ENCODE assay signal across 8 mouse cellular contexts in genomic region chr9:101076095-101076875, GRCm38 (mm10). TPM values are rescaled to one million over a fixed set of nuclear protein-coding genes. Genes with fewer than 3 reads are reported as not detected.
DNase-seq lines count a peak whose midpoint lies in the region; ATAC-seq lines count a peak whose summit lies in the region.

No protein-coding gene starts in this region.

- H3K27me3 ChIP-seq in embryonic facial prominence, embryonic 12.5 days: no peaks in the 10 kb centered on the region
- no peaks in the 10 kb centered on the region for H3K27me3 ChIP-seq in hindbrain, embryonic 15.5 days
- H3K27me3 ChIP-seq in lung, embryonic 15.5 days: no peaks in the 10 kb centered on the region
- no peaks in the 10 kb centered on the region for H3K27me3 ChIP-seq in stomach, embryonic 14.5 days (ENCODE audit: control insufficient read depth, insufficient read depth, low read length)

- peaks cover 20% of the 10 kb centered on the region for H3K4me1 ChIP-seq in embryonic facial prominence, embryonic 12.5 days
- H3K4me1 ChIP-seq in hindbrain, embryonic 15.5 days (replicated peaks): peaks cover 47% of the 10 kb centered on the region
- H3K4me1 ChIP-seq in lung, embryonic 15.5 days: peaks cover 33% of the 10 kb centered on the region
- H3K4me1 ChIP-seq in stomach, embryonic 14.5 days (ENCODE audit: control insufficient read depth, insufficient read depth, low read length): peaks cover 24% of the 10 kb centered on the region

- no peak for ATAC-seq in embryonic facial prominence, embryonic 12.5 days (ENCODE audit: insufficient number of reproducible peaks, insufficient read depth, low FRiP score, low TSS enrichment)
- ATAC-seq in hindbrain, embryonic 15.5 days (ENCODE audit: low FRiP score, low read depth): no peak
- no peak for ATAC-seq in lung, embryonic 15.5 days (ENCODE audit: borderline replicate concordance, extremely low read depth, low FRiP score, low TSS enrichment)
- ATAC-seq in stomach, embryonic 14.5 days (ENCODE audit: insufficient number of reproducible peaks, insufficient read depth, low FRiP score, low read depth): no peak
- no peak for ATAC-seq in megakaryocyte-erythroid progenitor cell, adult 5-6 weeks (replicated peaks; ENCODE audit: low FRiP score, low TSS enrichment, poor library complexity, severe bottlenecking)

- WGBS in embryonic facial prominence, embryonic 12.5 days: 1% methylated on average over 18 of the region's 18 CpGs
- WGBS in hindbrain, embryonic 15.5 days: under 1% methylated on average over 18 of the region's 18 CpGs
- WGBS in lung, embryonic 15.5 days: under 1% methylated on average over 18 of the region's 18 CpGs
- 1% methylated on average over 18 of the region's 18 CpGs for WGBS in stomach, embryonic 14.5 days

- H3K36me3 ChIP-seq in embryonic facial prominence, embryonic 12.5 days: no peaks in the 10 kb centered on the region
- H3K36me3 ChIP-seq in hindbrain, embryonic 15.5 days: no peaks in the 10 kb centered on the region
- no peaks in the 10 kb centered on the region for H3K36me3 ChIP-seq in lung, embryonic 15.5 days
- no peaks in the 10 kb centered on the region; the same call in 1 of the 2 replicates for H3K36me3 ChIP-seq in stomach, embryonic 14.5 days (ENCODE audit: control insufficient read depth, insufficient read depth, low read length)

- H3K9ac ChIP-seq in embryonic facial prominence, embryonic 12.5 days: peak overlapping the region; percentile 99
- H3K9ac ChIP-seq in hindbrain, embryonic 15.5 days: peak overlapping the region; percentile 91
- peak overlapping the region; percentile 98 for H3K9ac ChIP-seq in lung, embryonic 15.5 days
- peak overlapping the region; percentile 96 for H3K9ac ChIP-seq in stomach, embryonic 14.5 days (replicated peaks; ENCODE audit: low read depth, low read length)

- H3K4me2 ChIP-seq in embryonic facial prominence, embryonic 12.5 days (replicated peaks): peak overlapping the region; percentile 92
- peak overlapping the region; percentile 82 for H3K4me2 ChIP-seq in hindbrain, embryonic 15.5 days
- peak overlapping the region; percentile 65 for H3K4me2 ChIP-seq in lung, embryonic 15.5 days
- H3K4me2 ChIP-seq in stomach, embryonic 14.5 days (replicated peaks; ENCODE audit: low read depth, low read length): peak overlapping the region; percentile 88

- H3K27ac ChIP-seq in embryonic facial prominence, embryonic 12.5 days: no peak overlapping the region
- no peak overlapping the region for H3K27ac ChIP-seq in hindbrain, embryonic 15.5 days (replicated peaks)
- H3K27ac ChIP-seq in lung, embryonic 15.5 days: 0 out of 2 replicates have a peak overlapping the region, but pooled peaks have one; percentile 27
- peak overlapping the region; percentile 23; the same call in 1 of the 2 replicates for H3K27ac ChIP-seq in stomach, embryonic 14.5 days (ENCODE audit: low read length)

- no peaks in the 10 kb centered on the region for H3K9me3 ChIP-seq in embryonic facial prominence, embryonic 12.5 days
- H3K9me3 ChIP-seq in hindbrain, embryonic 15.5 days: no peaks in the 10 kb centered on the region
- no peaks in the 10 kb centered on the region for H3K9me3 ChIP-seq in lung, embryonic 15.5 days
- no peaks in the 10 kb centered on the region for H3K9me3 ChIP-seq in stomach, embryonic 14.5 days (ENCODE audit: control insufficient read depth, low read depth, low read length)

- DNase-seq in 3134 (ENCODE audit: extremely low read depth, insufficient read length, low spot score) (peak; percentile 56), ES-CJ7 (ENCODE audit: low read depth, low spot score) (peak; percentile 21)
- DNase-seq in layer of hippocampus, postnatal 10 days (ENCODE audit: low spot score in 2 of 2): no peak

- H3K4me3 ChIP-seq in embryonic facial prominence, embryonic 12.5 days: peak overlapping the region; percentile 97
- peak overlapping the region; percentile 72 for H3K4me3 ChIP-seq in hindbrain, embryonic 15.5 days
- H3K4me3 ChIP-seq in lung, embryonic 15.5 days: peak overlapping the region; percentile 73
- H3K4me3 ChIP-seq in stomach, embryonic 14.5 days (ENCODE audit: low read depth, low read length): peak overlapping the region; percentile 75

RNA-seq across cellular contexts. Expression of gene Msl2, which starts 2.4 kb away (rescaled TPM):
- 9.8 and 10.4 TPM in 2 replicates for polyA plus RNA-seq in embryonic facial prominence, embryonic 12.5 days (2016; fragmentation: Nextera tagmentation; extraction: Ambion mirVana)
- 3.7 and 4.6 TPM in 2 replicates for polyA plus RNA-seq in hindbrain, embryonic 15.5 days (2015; fragmentation: Nextera tagmentation; extraction: Ambion mirVana)
- polyA plus RNA-seq in lung, embryonic 15.5 days (2015; fragmentation: Nextera tagmentation; extraction: Ambion mirVana): 5.9 and 6.8 TPM in 2 replicates
- 7.8 and 9.9 TPM in 2 replicates for polyA plus RNA-seq in stomach, embryonic 14.5 days (2014; fragmentation: Nextera tagmentation; extraction: Ambion mirVana)
- total RNA-seq in layer of hippocampus, postnatal 10 days (2021): 10 to 100 TPM; 56.7 to 58.4 TPM
- total RNA-seq in megakaryocyte-erythroid progenitor cell, adult 5-6 weeks (2014; fragmentation: Nextera tagmentation): 50.4 and 86.2 TPM in 2 replicates
- 50.3 and 52.2 TPM in 2 replicates for total RNA-seq in megakaryocyte-erythroid progenitor cell, adult 5-6 weeks (2017)

RNA-seq across cellular contexts. Expression of gene Pccb, which starts 41.6 kb away (rescaled TPM):
- 20.2 and 21.0 TPM in 2 replicates for polyA plus RNA-seq in embryonic facial prominence, embryonic 12.5 days (2016; fragmentation: Nextera tagmentation; extraction: Ambion mirVana)
- 24.3 and 25.5 TPM in 2 replicates for polyA plus RNA-seq in hindbrain, embryonic 15.5 days (2015; fragmentation: Nextera tagmentation; extraction: Ambion mirVana)
- 22.7 and 23.2 TPM in 2 replicates for polyA plus RNA-seq in lung, embryonic 15.5 days (2015; fragmentation: Nextera tagmentation; extraction: Ambion mirVana)
- 27.1 and 28.2 TPM in 2 replicates for polyA plus RNA-seq in stomach, embryonic 14.5 days (2014; fragmentation: Nextera tagmentation; extraction: Ambion mirVana)
- 10 to 100 TPM; 50.8 to 53.3 TPM for total RNA-seq in layer of hippocampus, postnatal 10 days (2021)
- total RNA-seq in megakaryocyte-erythroid progenitor cell, adult 5-6 weeks (2014; fragmentation: Nextera tagmentation): 27.7 and 37.8 TPM in 2 replicates
- total RNA-seq in megakaryocyte-erythroid progenitor cell, adult 5-6 weeks (2017): 23.4 and 33.2 TPM in 2 replicates

Comparison
In these comparisons a context has a peak if more than half of its experiments do, and no peak if none do; other contexts are left out.
1. DNase-seq: peak in 3134 (single experiment) and ES-CJ7 (single experiment); none in layer of hippocampus, postnatal 10 days (0 of 2).
2. H3K27ac ChIP-seq: peak in lung, embryonic 15.5 days (single experiment) and stomach, embryonic 14.5 days (single experiment); none in embryonic facial prominence, embryonic 12.5 days (single experiment) and hindbrain, embryonic 15.5 days (single experiment).
3. Peak in every context shown above with its lines, with median percentiles within 50 percentile points of each other: H3K4me2 ChIP-seq, H3K4me3 ChIP-seq and H3K9ac ChIP-seq.